Mouse (Mus musculus) forebrain, embryonic 12.5 days (tissue): ENCODE data around the gene Olfr1163. TPM values are rescaled to one million over a fixed set of nuclear protein-coding genes. Genes with fewer than 3 reads are reported as not detected.
"Not testable (repeated sequence)": the region's sequence is repeated elsewhere in the genome, so short reads cannot be mapped to it uniquely, and the experiment has no call there.

Source experiments
- ATAC-seq: fragments of 200-750 bp; cut with Nextera tagmentation; 2 replicates; pipeline ENCODE4 v1.8.0; 2017; ENCODE audit warnings: moderate TSS enrichment; ENCODE audit not compliant: low FRiP score
- H3K27ac ChIP-seq: fragments of 300-500 bp; sonication (generic); 2 replicates; pipeline ENCODE4 v1.5.1; 2016; ENCODE audit warnings: mild to moderate bottlenecking
- H3K27me3 ChIP-seq: fragments of 300-500 bp; sonication (generic); 2 replicates; pipeline ENCODE4 v1.6.1; 2016; ENCODE audit warnings: mild to moderate bottlenecking
- H3K36me3 ChIP-seq: fragments of 300-500 bp; sonication (generic); replicated peaks from 2 replicates; pipeline ENCODE4 v1.6.1; 2016; ENCODE audit warnings: mild to moderate bottlenecking
- H3K4me1 ChIP-seq: fragments of 300-500 bp; sonication (generic); 2 replicates; pipeline ENCODE4 v1.6.1; 2016
- H3K4me2 ChIP-seq: fragments of 300-500 bp; sonication (generic); 2 replicates; pipeline ENCODE4 v1.6.1; 2016; ENCODE audit warnings: mild to moderate bottlenecking, moderate library complexity
- H3K4me3 ChIP-seq: fragments of 300-500 bp; sonication (generic); replicated peaks from 2 replicates; pipeline ENCODE4 v1.5.1; 2016; ENCODE audit warnings: mild to moderate bottlenecking
- H3K9ac ChIP-seq: fragments of 300-500 bp; sonication (generic); 2 replicates; pipeline ENCODE4 v1.6.1; 2016; ENCODE audit warnings: mild to moderate bottlenecking
- H3K9me3 ChIP-seq: fragments of 300-500 bp; sonication (generic); 2 replicates; pipeline ENCODE4 v1.6.1; 2016
- WGBS: fragments of 180-500 bp; shearing (Covaris S2); methylation state at CpG from one replicate; pipeline ENCODE4 v1.1.7; 2016; 5-methylcytosine and 5-hydroxymethylcytosine counted together
- polyA plus RNA-seq: library from polyadenylated mRNA; unstranded; fragments of >200 nt; fragmentation: Nextera tagmentation; extraction: Ambion mirVana; gene quantifications from 2 replicates; pipeline ENCODE4 v1.2.1, GENCODE M21; 2016

Olfr1163 gene
- not detected in 2 replicates for polyA plus RNA-seq

GRCm38 (mm10) chr2:88071730-88072129 is at the start of gene Olfr1163:
Gene Olfr1163, minus strand, starts transcription at chr2:88071830.
- no peak for ATAC-seq
- no peaks in the 10 kb centered on the region for H3K4me1 ChIP-seq
- no peak within 1 kb of the TSS for H3K9ac ChIP-seq
- H3K4me2 ChIP-seq: no peak within 1 kb of the TSS
- H3K9me3 ChIP-seq: no peaks in the 10 kb centered on the region
- H3K4me3 ChIP-seq: no peak within 1 kb of the TSS
- H3K27me3 ChIP-seq: no peaks in the 10 kb centered on the region
- H3K36me3 ChIP-seq: no peaks in the 10 kb centered on the region
- no peak within 1 kb of the TSS for H3K27ac ChIP-seq

- 77% methylated on average over 4 of the region's 4 CpGs for WGBS
- Histone ChIP-seq H3K9ac (no peak within 1 kb of the TSS), H3K27ac (no peak within 1 kb of the TSS)
Measured at GRCm38 (mm10) chr2:88093866-88094265, 22.2 kb upstream of the Olfr1163 start, which contains the start of gene Olfr1164. Gene Olfr1164, minus strand, starts transcription at chr2:88093966.

GRCm38 (mm10) chr2:88063587-88063986 is 8.0 kb downstream of the Olfr1163 start:
- H3K27ac ChIP-seq: no peak overlapping the region
- H3K4me2 ChIP-seq: no peak overlapping the region
- WGBS: 68% methylated on average over 2 of the region's 2 CpGs
- H3K27me3 ChIP-seq: no peaks in the 10 kb centered on the region
- no peak overlapping the region for H3K9ac ChIP-seq
- no peaks in the 10 kb centered on the region for H3K9me3 ChIP-seq
- no peak for ATAC-seq
- H3K4me1 ChIP-seq: no peaks in the 10 kb centered on the region
- H3K4me3 ChIP-seq: no peak overlapping the region
- H3K36me3 ChIP-seq: no peaks in the 10 kb centered on the region

More at GRCm38 (mm10) chr2:88093866-88094265, 22.2 kb upstream of the Olfr1163 start, which contains the start of gene Olfr1164:
- Histone ChIP-seq H3K4me1 (no peaks in the 10 kb centered on the region), H3K9me3 (no peaks in the 10 kb centered on the region), H3K27me3 (no peaks in the 10 kb centered on the region), H3K4me3 (no peak within 1 kb of the TSS), H3K36me3 (no peaks in the 10 kb centered on the region), H3K4me2 (no peak within 1 kb of the TSS)
- ATAC-seq: no peak

GRCm38 (mm10) chr2:88051029-88051428 is 20.6 kb downstream of the Olfr1163 start, which contains the start of gene Olfr1162:
Gene Olfr1162, minus strand, starts transcription at chr2:88051129.
- H3K36me3 ChIP-seq: no peaks in the 10 kb centered on the region
- no peak within 1 kb of the TSS for H3K27ac ChIP-seq
- no peaks in the 10 kb centered on the region for H3K9me3 ChIP-seq
- no peaks in the 10 kb centered on the region for H3K4me1 ChIP-seq
- H3K27me3 ChIP-seq: no peaks in the 10 kb centered on the region
- ATAC-seq: no peak
- no peak within 1 kb of the TSS for H3K4me2 ChIP-seq
- H3K4me3 ChIP-seq: no peak within 1 kb of the TSS
- 94% methylated on average over 1 of the region's 1 CpGs for WGBS
- no peak within 1 kb of the TSS for H3K9ac ChIP-seq

- Histone ChIP-seq H3K27me3 (no peaks in the 10 kb centered on the region), H3K27ac (no peak within 1 kb of the TSS), H3K4me2 (no peak within 1 kb of the TSS), H3K9me3 (no peaks in the 10 kb centered on the region), H3K36me3 (no peaks in the 10 kb centered on the region), H3K4me3 (no peak within 1 kb of the TSS), H3K9ac (no peak within 1 kb of the TSS), H3K4me1 (no peaks in the 10 kb centered on the region)
- no peak for ATAC-seq
Measured at GRCm38 (mm10) chr2:88037599-88037998, 34.0 kb downstream of the Olfr1163 start, which contains the start of gene Olfr73. Gene Olfr73, minus strand, starts transcription at chr2:88037699.

GRCm38 (mm10) chr2:88022474-88022873 is 49.2 kb downstream of the Olfr1163 start, which contains the start of gene Olfr1161:
Gene Olfr1161, plus strand, starts transcription at chr2:88022774.
- H3K9me3 ChIP-seq, H3K4me3 ChIP-seq, H3K36me3 ChIP-seq, H3K27ac ChIP-seq, H3K4me2 ChIP-seq, ATAC-seq, H3K9ac ChIP-seq, H3K4me1 ChIP-seq, H3K27me3 ChIP-seq: not testable (repeated sequence)
- 89% methylated on average over 1 of the region's 1 CpGs for WGBS

Other genes with a start within 250 kb of the Olfr1163 start
- gene Olfr1148, start 241.3 kb downstream of the Olfr1163 start, polyA plus RNA-seq: not detected in 2 replicates
- gene Olfr1150-ps1, start 227.8 kb downstream of the Olfr1163 start, polyA plus RNA-seq: not detected in 2 replicates
- gene Olfr1151, start 216.0 kb downstream of the Olfr1163 start, polyA plus RNA-seq: not detected in 2 replicates
- gene Olfr1152, start 205.3 kb downstream of the Olfr1163 start, polyA plus RNA-seq: not detected in 2 replicates
- not detected in 2 replicates for gene Olfr1153, start 176.9 kb downstream of the Olfr1163 start, polyA plus RNA-seq
- gene Olfr1154, start 166.7 kb downstream of the Olfr1163 start, polyA plus RNA-seq: not detected in 2 replicates
- gene Olfr1155, start 126.7 kb downstream of the Olfr1163 start, polyA plus RNA-seq: not detected in 2 replicates
- gene Olfr1156, start 118.7 kb downstream of the Olfr1163 start, polyA plus RNA-seq: not detected in 2 replicates
- gene Olfr1157, start 103.5 kb downstream of the Olfr1163 start, polyA plus RNA-seq: not detected in 2 replicates
- not detected in 2 replicates for gene Olfr74, start 97.2 kb downstream of the Olfr1163 start, polyA plus RNA-seq
- not detected in 2 replicates for gene Olfr1158, start 81.7 kb downstream of the Olfr1163 start, polyA plus RNA-seq
- gene Olfr1160, start 63.6 kb downstream of the Olfr1163 start, polyA plus RNA-seq: not detected in 2 replicates
- gene Olfr1161, start 49.1 kb downstream of the Olfr1163 start, polyA plus RNA-seq: not detected in 2 replicates
- not detected in 2 replicates for gene Olfr73, start 34.1 kb downstream of the Olfr1163 start, polyA plus RNA-seq
- not detected in 2 replicates for gene Olfr1162, start 20.7 kb downstream of the Olfr1163 start, polyA plus RNA-seq
- gene Olfr1164, start 22.1 kb upstream of the Olfr1163 start, polyA plus RNA-seq: not detected in 2 replicates
- not detected in 2 replicates for gene Olfr1166, start 56.4 kb upstream of the Olfr1163 start, polyA plus RNA-seq
- gene Olfr1167, start 83.4 kb upstream of the Olfr1163 start, polyA plus RNA-seq: not detected in 2 replicates
- not detected in 2 replicates for gene Olfr1168, start 110.0 kb upstream of the Olfr1163 start, polyA plus RNA-seq
- gene Olfr1170, start 156.5 kb upstream of the Olfr1163 start, polyA plus RNA-seq: not detected in 2 replicates
- not detected in 2 replicates for gene Olfr1173, start 208.0 kb upstream of the Olfr1163 start, polyA plus RNA-seq
- not detected in 2 replicates for gene Olfr1174-ps, start 243.3 kb upstream of the Olfr1163 start, polyA plus RNA-seq